Mouse (Mus musculus) cerebellum, adult 18-20 months (tissue): ENCODE data around the gene Bhlhe41.

Experiments
- DNase-seq, 2 experiments: peaks; one replicate each; pipeline ENCODE4 v3.0.0; 2021

Gene Bhlhe41

DNA sequence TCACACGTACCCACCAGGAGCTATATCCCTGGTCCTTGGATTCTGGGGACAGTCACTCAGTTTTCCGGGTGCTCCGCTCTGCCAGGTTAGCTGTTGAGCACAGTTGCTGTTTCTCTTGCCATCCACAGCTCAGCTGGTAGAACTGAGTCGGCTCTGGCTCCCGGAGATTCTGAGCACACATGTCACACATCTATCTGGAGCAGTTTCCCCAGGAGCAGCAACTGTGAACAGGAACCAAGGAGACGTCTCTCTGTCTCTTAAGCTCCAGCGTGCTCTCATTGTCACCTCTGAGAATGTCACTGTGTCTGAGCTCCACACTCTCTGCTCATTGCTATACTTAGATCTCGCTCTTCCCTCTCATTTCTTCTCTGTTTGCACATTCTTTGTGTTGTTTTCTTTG is 32.4 kb downstream of the Bhlhe41 start:
- DNase-seq: no peak

DNA sequence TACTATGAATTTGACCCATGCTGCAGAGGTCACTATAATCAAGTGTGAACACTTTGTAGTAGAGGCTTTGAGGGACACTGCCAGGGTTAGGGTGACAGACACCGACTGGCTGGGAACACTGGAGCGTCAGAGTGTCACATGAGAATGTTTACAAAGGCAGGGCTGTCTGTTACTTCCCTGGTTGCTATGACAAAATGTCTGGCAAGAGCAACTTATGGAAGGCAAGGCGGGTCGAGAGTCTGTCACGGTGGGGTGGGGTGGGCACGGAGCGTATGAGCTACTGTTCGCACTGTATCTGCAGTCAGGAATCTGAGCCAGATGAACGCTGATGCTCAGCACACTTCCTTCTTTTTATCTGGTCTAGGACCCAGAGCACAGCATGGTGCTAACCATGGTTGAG is 34.7 kb downstream of the Bhlhe41 start:
- DNase-seq: no peak

DNA sequence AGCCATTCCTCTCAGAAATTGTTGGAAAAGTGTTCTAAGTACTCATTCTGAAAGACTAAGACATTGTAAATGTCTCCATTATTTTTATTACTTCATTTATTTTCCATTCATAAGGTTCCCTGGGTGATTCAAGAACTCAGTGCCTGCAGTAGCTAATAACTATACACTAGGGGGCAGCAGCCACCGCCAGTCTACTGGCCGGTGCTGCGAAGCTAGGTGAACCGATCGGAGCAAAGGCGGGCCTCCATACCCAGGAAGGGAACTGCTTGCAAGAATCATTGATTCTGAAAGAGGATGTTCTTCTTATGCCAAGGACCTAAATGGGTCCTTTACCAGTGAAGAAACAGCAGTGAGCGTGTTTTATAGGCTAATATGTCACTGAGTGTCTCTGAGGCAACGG is 35.2 kb downstream of the Bhlhe41 start:
- DNase-seq: peak; percentile 75 to 84

DNA sequence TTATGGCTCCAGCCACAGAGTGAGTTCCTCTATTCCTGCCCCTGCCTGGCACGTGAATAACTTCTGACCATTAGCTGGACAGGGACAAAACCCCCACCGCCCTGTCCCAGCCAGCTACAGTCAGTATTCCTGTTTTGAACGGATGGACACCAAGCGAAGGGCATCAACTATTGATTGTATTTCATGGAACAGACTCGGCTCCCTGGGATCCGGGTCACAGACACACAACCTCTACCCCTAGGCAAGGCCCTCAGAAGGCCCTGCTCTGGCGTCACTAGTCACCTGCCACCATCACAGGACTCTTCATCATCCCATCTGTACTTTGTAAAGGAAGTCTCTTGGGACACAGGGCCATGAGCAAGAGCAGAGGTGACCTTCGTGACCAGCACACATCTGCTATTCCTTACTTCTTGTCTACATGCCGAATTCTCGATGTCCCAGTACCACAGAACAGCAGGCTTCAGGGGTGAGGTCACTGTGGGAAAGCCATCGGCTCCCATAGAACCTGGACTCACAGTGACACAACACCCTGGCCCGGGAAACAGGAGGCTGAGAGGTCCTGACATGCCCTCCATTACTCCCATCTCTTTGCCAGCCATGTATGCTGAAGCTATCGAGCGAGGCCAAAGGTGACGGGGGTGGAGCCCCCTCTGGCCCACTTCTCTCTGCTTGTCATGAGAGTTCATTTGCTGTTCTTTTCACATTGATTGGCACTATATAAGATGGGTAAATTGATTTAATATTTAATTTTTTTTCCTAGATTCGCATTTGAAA is 36.1 kb downstream of the Bhlhe41 start:
- no peak for DNase-seq

DNA sequence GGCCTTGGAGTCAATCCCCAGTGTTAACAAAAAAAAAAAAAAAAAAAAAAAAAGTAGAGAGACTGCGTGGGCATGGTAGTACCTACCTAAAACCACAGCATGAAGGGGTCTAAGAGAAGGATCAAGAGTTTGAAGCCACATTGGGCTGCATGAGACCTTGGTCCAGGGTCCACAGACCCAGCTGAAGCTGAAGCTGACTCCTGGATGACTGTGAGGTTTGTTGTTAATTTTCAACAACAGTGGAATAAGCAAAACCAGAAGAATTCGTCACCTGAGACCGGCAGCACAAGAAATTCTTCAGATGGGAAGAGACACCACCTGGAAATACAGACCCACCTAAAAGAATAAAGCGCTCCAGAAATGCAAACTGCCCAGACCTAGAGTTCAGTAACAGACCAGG is 39.1 kb downstream of the Bhlhe41 start:
- no peak for DNase-seq

DNA sequence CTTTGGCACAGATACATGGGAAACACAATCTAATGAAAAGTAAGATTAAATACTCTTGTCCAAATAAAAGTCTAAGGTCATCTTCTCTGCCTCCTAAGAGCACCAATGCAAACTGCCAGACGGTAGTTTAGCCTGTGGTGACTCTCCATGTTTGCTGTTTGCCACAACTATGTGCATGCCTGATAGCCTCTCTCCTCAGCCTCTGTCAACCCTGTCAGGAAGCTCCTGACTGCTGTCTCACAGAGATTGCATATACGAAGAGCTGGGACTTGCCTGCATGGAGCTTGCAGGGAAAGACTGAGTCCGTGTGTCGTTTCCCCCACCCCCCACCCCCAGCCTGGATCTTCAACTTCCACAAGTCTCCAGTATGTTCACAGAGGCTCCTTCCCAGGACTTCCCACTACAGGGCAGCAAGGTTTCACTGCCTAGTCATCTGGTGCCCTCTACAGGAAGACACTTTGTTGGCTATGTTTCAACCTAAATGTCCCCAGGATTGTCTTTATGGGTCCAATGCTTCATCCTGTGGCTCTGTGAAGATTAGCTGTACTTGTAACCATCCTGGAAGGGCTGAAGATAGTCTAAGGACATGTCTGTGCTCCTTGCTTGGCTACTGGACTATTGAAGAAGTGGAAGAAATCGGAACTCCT is 41.6 kb downstream of the Bhlhe41 start:
- peak; percentile 40 to 53 for DNase-seq

DNA sequence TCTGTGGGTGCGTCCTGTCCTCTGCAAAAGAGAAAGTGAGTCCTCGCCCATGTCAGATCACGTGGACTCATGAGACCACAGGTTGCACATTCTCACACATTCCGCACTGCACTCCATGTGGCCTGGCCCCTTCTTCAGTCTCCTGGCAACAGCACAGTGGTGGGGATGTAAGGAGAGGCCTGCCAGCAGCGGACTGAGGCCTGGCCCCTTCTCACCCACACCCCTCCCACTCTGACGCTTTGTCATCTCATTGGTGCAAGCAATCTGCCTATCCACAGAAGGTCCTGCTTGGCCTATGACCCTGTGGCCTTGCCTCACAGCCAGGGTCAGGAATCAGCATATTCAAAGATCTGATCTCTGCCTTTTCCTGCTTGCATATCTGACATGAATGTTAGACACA is 42.3 kb downstream of the Bhlhe41 start:
- DNase-seq: no peak

DNA sequence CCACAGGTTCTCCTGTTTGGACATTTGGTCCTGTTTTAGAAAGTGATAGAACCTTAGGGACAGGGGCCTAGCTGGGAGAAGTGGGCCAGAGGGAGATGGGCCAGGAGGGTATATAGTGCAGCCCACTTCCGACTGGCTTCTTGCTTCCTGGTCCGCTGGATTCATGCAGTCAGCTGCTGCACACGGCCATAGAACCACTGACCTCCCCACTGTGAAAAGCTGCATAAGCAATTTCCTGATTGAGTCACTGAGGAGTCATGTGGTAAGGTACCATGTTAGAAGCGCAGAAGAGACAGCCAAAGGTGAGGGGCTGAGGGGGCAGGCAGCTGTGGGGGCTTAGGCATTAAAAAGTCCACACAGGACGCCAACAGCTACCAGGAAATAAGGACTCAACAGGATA is 43.1 kb downstream of the Bhlhe41 start:
- DNase-seq: no peak

DNA sequence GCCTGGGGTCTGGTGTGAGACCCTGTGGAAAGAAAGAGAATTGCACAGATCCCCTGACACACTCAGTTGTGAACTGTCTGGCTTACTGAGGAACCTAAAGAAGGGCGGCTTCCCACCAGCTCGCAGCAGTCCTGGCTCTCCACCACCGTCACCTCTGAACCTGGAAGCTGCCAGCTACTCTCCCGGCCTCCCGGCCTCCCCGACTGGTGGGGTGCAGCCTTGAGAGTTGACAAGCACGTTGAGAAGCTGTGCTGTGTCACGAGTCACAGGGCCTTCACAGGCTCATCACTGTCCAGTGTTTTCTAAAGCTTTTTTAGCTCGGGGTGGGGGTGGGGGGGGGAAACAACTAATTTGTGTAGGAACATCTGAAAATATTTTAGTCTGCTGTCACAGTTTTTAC is 46.2 kb downstream of the Bhlhe41 start:
- DNase-seq: no peak

DNA sequence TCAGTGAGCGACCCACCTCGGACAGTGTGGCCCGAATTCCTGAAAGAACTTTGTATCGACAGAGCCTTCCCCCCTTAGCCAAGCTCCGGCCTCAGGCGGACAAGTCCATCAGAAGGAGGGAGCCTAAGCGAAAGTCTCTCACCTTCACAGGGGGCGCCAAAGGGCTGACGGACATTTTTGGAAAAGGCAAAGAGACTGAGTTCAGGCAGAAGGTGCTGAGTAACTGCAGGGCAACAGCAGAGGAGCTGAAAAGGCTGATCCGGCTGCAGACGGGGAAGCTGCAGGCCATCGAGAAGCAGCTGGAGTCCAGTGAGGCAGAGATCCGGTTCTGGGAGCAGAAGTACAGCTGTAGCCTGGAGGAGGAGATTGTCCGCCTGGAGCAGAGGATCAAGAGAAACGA is 50.2 kb downstream of the Bhlhe41 start:
- DNase-seq: peak; percentile 22 to 25

DNA sequence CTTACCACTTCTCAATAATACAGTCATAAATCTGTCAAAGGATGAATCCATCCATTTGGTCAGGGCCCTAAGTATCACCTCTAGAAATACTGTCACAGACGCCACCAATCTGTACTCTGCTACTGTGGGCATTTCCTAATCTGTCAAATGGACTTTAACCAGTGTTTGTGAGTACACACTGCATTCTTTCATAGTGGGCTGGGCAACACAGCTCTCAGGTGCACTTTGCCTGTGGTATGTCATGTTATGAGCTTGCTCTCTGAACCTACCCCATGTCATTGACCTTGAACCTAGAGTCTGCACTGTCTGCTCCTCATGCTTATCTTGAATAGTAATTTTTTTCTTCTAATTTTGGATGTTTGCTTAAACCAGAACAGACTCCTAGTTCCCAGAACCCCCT is 54.2 kb downstream of the Bhlhe41 start:
- DNase-seq: no peak

DNA sequence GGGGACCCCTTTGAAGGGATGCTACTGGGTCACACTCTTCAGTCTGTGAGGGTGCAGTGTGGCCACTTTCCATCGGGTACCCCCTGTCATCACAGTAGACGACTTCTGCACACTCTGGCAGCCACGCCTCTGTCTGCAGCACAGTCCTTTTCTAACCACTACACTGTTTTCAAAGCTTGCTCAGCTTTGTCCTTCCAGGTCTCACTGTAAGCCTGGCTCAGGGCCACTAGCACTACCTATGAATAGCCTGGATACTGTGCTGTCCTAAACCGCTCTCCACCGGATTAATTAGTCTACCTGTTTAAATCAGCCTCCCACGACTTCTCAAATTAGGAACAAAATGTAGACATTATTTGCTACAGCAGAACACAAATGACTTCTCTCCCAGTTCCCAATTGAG is 55.3 kb downstream of the Bhlhe41 start:
- no peak for DNase-seq

DNA sequence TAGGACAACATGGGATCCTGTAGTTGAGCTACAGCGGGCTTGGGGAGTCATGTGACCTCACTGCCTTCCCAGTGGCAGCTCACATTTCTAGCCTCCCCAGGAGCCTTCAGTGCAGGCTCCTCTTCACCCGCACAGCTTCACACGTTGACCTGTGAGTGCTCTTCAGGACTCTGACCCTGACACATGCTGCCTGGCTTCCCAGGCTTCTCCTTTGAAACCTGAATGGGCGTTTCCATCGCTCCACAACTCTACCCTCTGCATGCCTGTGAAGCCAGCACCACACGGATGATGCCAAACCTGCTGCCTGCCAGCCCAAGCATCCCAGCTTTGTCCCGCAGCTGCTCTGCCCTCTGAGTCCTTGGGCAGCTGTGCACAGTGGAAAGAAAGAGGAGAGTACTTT is 55.8 kb downstream of the Bhlhe41 start:
- no peak for DNase-seq
